Mouse (Mus musculus): Measurements from ENCODE around the gene Crhr2. TPM values are rescaled to one million over a fixed set of nuclear protein-coding genes. Genes with fewer than 3 reads are reported as not detected.

Gene Crhr2
- not detected in 2 replicates for polyA plus RNA-seq (2012; ENCODE audit: insufficient read depth, insufficient read length, low replicate concordance, missing spikeins)

- no peak for TF ChIP-seq CTCF (IDR thresholded peaks at IDR 0.05; ENCODE audit: insufficient read depth, low read depth, low read length)
- no peak for TF ChIP-seq POLR2A (IDR thresholded peaks at IDR 0.05; ENCODE audit: insufficient read depth, low read depth, low read length)
- WGBS = 82% methylated on average over 10 of the region's 10 CpGs
- no peak within 1 kb of the TSS for H3K4me3 ChIP-seq (ENCODE audit: insufficient read depth, low read depth, low read length)
- no peak within 1 kb of the TSS for H3K27ac ChIP-seq (ENCODE audit: insufficient read depth, low read depth, low read length)
- H3K4me1 ChIP-seq (ENCODE audit: control insufficient read depth, insufficient read depth, low read length) = no peaks in the 10 kb centered on the region
These were observed at the start of gene Crhr2 for GRCm38 (mm10) chr6:55132794-55133193. Gene Crhr2, minus strand, starts transcription at chr6:55133016.

GRCm38 (mm10) chr6:55179560-55179959, 46.7 kb upstream of the Crhr2 start:
- no peaks in the 10 kb centered on the region for H3K4me1 ChIP-seq (ENCODE audit: control insufficient read depth, insufficient read depth, low read length)
- no peak overlapping the region for H3K27ac ChIP-seq (ENCODE audit: insufficient read depth, low read depth, low read length)
- H3K4me3 ChIP-seq (ENCODE audit: insufficient read depth, low read depth, low read length) = no peak overlapping the region
- WGBS = 84% methylated on average over 7 of the region's 7 CpGs
- TF ChIP-seq CTCF (IDR thresholded peaks at IDR 0.05; ENCODE audit: insufficient read depth, low read depth, low read length) (no peak), POLR2A (IDR thresholded peaks at IDR 0.05; ENCODE audit: insufficient read depth, low read depth, low read length) (no peak)

- Histone ChIP-seq H3K4me1 (ENCODE audit: control insufficient read depth, insufficient read depth, low read length) (no peaks in the 10 kb centered on the region), H3K4me3 (ENCODE audit: insufficient read depth, low read depth, low read length) (no peak overlapping the region), H3K27ac (ENCODE audit: insufficient read depth, low read depth, low read length) (no peak overlapping the region)
- no peak for TF ChIP-seq POLR2A (IDR thresholded peaks at IDR 0.05; ENCODE audit: insufficient read depth, low read depth, low read length)
- no peak for TF ChIP-seq CTCF (IDR thresholded peaks at IDR 0.05; ENCODE audit: insufficient read depth, low read depth, low read length)
- WGBS = 55% methylated on average over 12 of the region's 12 CpGs
These were observed 44.4 kb upstream of the Crhr2 start for GRCm38 (mm10) chr6:55177060-55177732.

GRCm38 (mm10) chr6:55175892-55176291, 43.1 kb upstream of the Crhr2 start:
- TF ChIP-seq CTCF (IDR thresholded peaks at IDR 0.05; ENCODE audit: insufficient read depth, low read depth, low read length) (no peak), POLR2A (IDR thresholded peaks at IDR 0.05; ENCODE audit: insufficient read depth, low read depth, low read length) (no peak)
- Histone ChIP-seq H3K4me1 (ENCODE audit: control insufficient read depth, insufficient read depth, low read length) (no peaks in the 10 kb centered on the region), H3K4me3 (ENCODE audit: insufficient read depth, low read depth, low read length) (no peak overlapping the region), H3K27ac (ENCODE audit: insufficient read depth, low read depth, low read length) (no peak overlapping the region)
- 55% methylated on average over 5 of the region's 5 CpGs for WGBS

GRCm38 (mm10) chr6:55175456-55175855, 42.6 kb upstream of the Crhr2 start:
- no peak for TF ChIP-seq CTCF (IDR thresholded peaks at IDR 0.05; ENCODE audit: insufficient read depth, low read depth, low read length)
- no peak for TF ChIP-seq POLR2A (IDR thresholded peaks at IDR 0.05; ENCODE audit: insufficient read depth, low read depth, low read length)
- Histone ChIP-seq H3K4me3 (ENCODE audit: insufficient read depth, low read depth, low read length) (no peak overlapping the region), H3K4me1 (ENCODE audit: control insufficient read depth, insufficient read depth, low read length) (no peaks in the 10 kb centered on the region), H3K27ac (ENCODE audit: insufficient read depth, low read depth, low read length) (no peak overlapping the region)
- 48% methylated on average over 2 of the region's 2 CpGs for WGBS

- 92% methylated on average over 1 of the region's 1 CpGs for WGBS
- TF ChIP-seq CTCF (IDR thresholded peaks at IDR 0.05; ENCODE audit: insufficient read depth, low read depth, low read length) (no peak), POLR2A (IDR thresholded peaks at IDR 0.05; ENCODE audit: insufficient read depth, low read depth, low read length) (no peak)
- Histone ChIP-seq H3K4me1 (ENCODE audit: control insufficient read depth, insufficient read depth, low read length) (no peaks in the 10 kb centered on the region), H3K4me3 (ENCODE audit: insufficient read depth, low read depth, low read length) (no peak within 1 kb of the TSS), H3K27ac (ENCODE audit: insufficient read depth, low read depth, low read length) (no peak within 1 kb of the TSS)
These were observed 41.9 kb upstream of the Crhr2 start, which contains the start of gene Inmt for GRCm38 (mm10) chr6:55174741-55175181. Gene Inmt, minus strand, starts transcription at chr6:55175043.

GRCm38 (mm10) chr6:55173941-55174349, 41.1 kb upstream of the Crhr2 start:
- no peak for TF ChIP-seq CTCF (IDR thresholded peaks at IDR 0.05; ENCODE audit: insufficient read depth, low read depth, low read length)
- no peak for TF ChIP-seq POLR2A (IDR thresholded peaks at IDR 0.05; ENCODE audit: insufficient read depth, low read depth, low read length)
- no peak overlapping the region for H3K4me3 ChIP-seq (ENCODE audit: insufficient read depth, low read depth, low read length)
- 29% methylated on average over 3 of the region's 3 CpGs for WGBS
- H3K27ac ChIP-seq (ENCODE audit: insufficient read depth, low read depth, low read length) = no peak overlapping the region
- H3K4me1 ChIP-seq (ENCODE audit: control insufficient read depth, insufficient read depth, low read length) = no peaks in the 10 kb centered on the region

- H3K4me3 ChIP-seq (ENCODE audit: insufficient read depth, low read depth, low read length) = no peak overlapping the region
- TF ChIP-seq POLR2A (IDR thresholded peaks at IDR 0.05; ENCODE audit: insufficient read depth, low read depth, low read length) (no peak), CTCF (IDR thresholded peaks at IDR 0.05; ENCODE audit: insufficient read depth, low read depth, low read length) (no peak)
- H3K4me1 ChIP-seq (ENCODE audit: control insufficient read depth, insufficient read depth, low read length) = no peaks in the 10 kb centered on the region
- WGBS = 87% methylated on average over 10 of the region's 10 CpGs
- H3K27ac ChIP-seq (ENCODE audit: insufficient read depth, low read depth, low read length) = no peak overlapping the region
These were observed 40.4 kb upstream of the Crhr2 start for GRCm38 (mm10) chr6:55173171-55173570.

GRCm38 (mm10) chr6:55171638-55172037, 38.8 kb upstream of the Crhr2 start:
- 66% methylated on average over 4 of the region's 4 CpGs for WGBS
- TF ChIP-seq CTCF (IDR thresholded peaks at IDR 0.05; ENCODE audit: insufficient read depth, low read depth, low read length) (no peak), POLR2A (IDR thresholded peaks at IDR 0.05; ENCODE audit: insufficient read depth, low read depth, low read length) (no peak)
- Histone ChIP-seq H3K4me3 (ENCODE audit: insufficient read depth, low read depth, low read length) (no peak overlapping the region), H3K27ac (ENCODE audit: insufficient read depth, low read depth, low read length) (no peak overlapping the region), H3K4me1 (ENCODE audit: control insufficient read depth, insufficient read depth, low read length) (0 out of 2 replicates have a peak, but pooled peaks cover 2% of the 10 kb centered on the region)

Data from olfactory bulb, adult 2 months (tissue).